Comparison of ENCODE assay signal across 8 mouse cellular contexts in genomic region chr1:157410937-157411336, GRCm38 (mm10). TPM values are rescaled to one million over a fixed set of nuclear protein-coding genes. Genes with fewer than 3 reads are reported as not detected.
DNase-seq lines count a peak whose midpoint lies in the region; ATAC-seq lines count a peak whose summit lies in the region.

No protein-coding gene starts in this region.

- WGBS in embryonic facial prominence, embryonic 15.5 days: 13% methylated on average over 8 of the region's 8 CpGs
- WGBS in liver, embryonic 12.5 days (ENCODE audit: insufficient replicate concordance): 8% methylated on average over 8 of the region's 8 CpGs

- no peak overlapping the region for H3K9ac ChIP-seq in embryonic facial prominence, embryonic 15.5 days
- H3K9ac ChIP-seq in liver, embryonic 12.5 days: peak overlapping the region; percentile 86; the same call in 1 of the 2 replicates

- H3K9me3 ChIP-seq in erythroblast, embryonic 14.5 days (ENCODE audit: control insufficient read depth, low read length): no peaks in the 10 kb centered on the region
- no peaks in the 10 kb centered on the region for H3K9me3 ChIP-seq in embryonic facial prominence, embryonic 15.5 days (replicated peaks)
- no peaks in the 10 kb centered on the region for H3K9me3 ChIP-seq in liver, embryonic 12.5 days (replicated peaks)

- H3K4me3 ChIP-seq in erythroblast, embryonic 14.5 days (replicated peaks): peak overlapping the region; percentile 80
- H3K4me3 ChIP-seq in embryonic facial prominence, embryonic 15.5 days (replicated peaks): peak overlapping the region; percentile 93
- peak overlapping the region; percentile 82 for H3K4me3 ChIP-seq in liver, embryonic 12.5 days

- peaks cover 24% of the 10 kb centered on the region for H3K4me1 ChIP-seq in erythroblast, embryonic 14.5 days (ENCODE audit: control insufficient read depth)
- H3K4me1 ChIP-seq in embryonic facial prominence, embryonic 15.5 days: no peaks in the 10 kb centered on the region
- H3K4me1 ChIP-seq in liver, embryonic 12.5 days: peaks cover 18% of the 10 kb centered on the region

- no peaks in the 10 kb centered on the region for H3K36me3 ChIP-seq in erythroblast, embryonic 14.5 days (ENCODE audit: control insufficient read depth)
- no peaks in the 10 kb centered on the region for H3K36me3 ChIP-seq in embryonic facial prominence, embryonic 15.5 days
- no peaks in the 10 kb centered on the region for H3K36me3 ChIP-seq in liver, embryonic 12.5 days

- ATAC-seq in erythroblast, adult 5-6 weeks (replicated peaks; ENCODE audit: low FRiP score, poor library complexity, severe bottlenecking): no peak
- no peak for ATAC-seq in embryonic facial prominence, embryonic 15.5 days (ENCODE audit: insufficient number of reproducible peaks, low FRiP score, low TSS enrichment, low read depth)
- ATAC-seq in liver, embryonic 12.5 days: no peak
- no peak for ATAC-seq in megakaryocyte progenitor cell, adult 5-6 weeks (replicated peaks; ENCODE audit: poor library complexity)

- peaks cover 24% of the 10 kb centered on the region for H3K27me3 ChIP-seq in erythroblast, embryonic 14.5 days (ENCODE audit: control insufficient read depth)
- no peaks in the 10 kb centered on the region for H3K27me3 ChIP-seq in embryonic facial prominence, embryonic 15.5 days
- peaks cover 9% of the 10 kb centered on the region; the same call in 1 of the 2 replicates for H3K27me3 ChIP-seq in liver, embryonic 12.5 days (replicated peaks)

- peak overlapping the region; percentile 82 for H3K4me2 ChIP-seq in embryonic facial prominence, embryonic 15.5 days (replicated peaks)
- peak overlapping the region; percentile 97 for H3K4me2 ChIP-seq in liver, embryonic 12.5 days

- no peak overlapping the region for H3K27ac ChIP-seq in embryonic facial prominence, embryonic 15.5 days (replicated peaks)
- H3K27ac ChIP-seq in liver, embryonic 12.5 days: no peak overlapping the region

- peak; percentile 24 for DNase-seq in 3134 (ENCODE audit: extremely low read depth, insufficient read length, low spot score)
- DNase-seq in urinary bladder, postnatal 10 days (ENCODE audit: low spot score): no peak
- no peak for DNase-seq in thymus, postnatal 25 days

RNA-seq across cellular contexts. Expression of gene Rasal2, which starts 1.5 kb away (rescaled TPM):
- 0.01 TPM in 1 of 2 replicates, not detected in the other for polyA plus RNA-seq in erythroblast, embryonic 14.5 days (2012)
- total RNA-seq in erythroblast, adult 5-6 weeks (2015; ENCODE audit: low replicate concordance): under 0.01 and 0.63 TPM in 2 replicates
- 0.14 and 0.85 TPM in 2 replicates for total RNA-seq in erythroblast, adult 5-6 weeks (2017; ENCODE audit: low replicate concordance)
- 16.8 and 17.1 TPM in 2 replicates for polyA plus RNA-seq in embryonic facial prominence, embryonic 15.5 days (2015; fragmentation: Nextera tagmentation; extraction: Ambion mirVana)
- polyA plus RNA-seq in liver, embryonic 12.5 days (2016; fragmentation: Nextera tagmentation; extraction: Ambion mirVana): 3.4 and 3.8 TPM in 2 replicates
- 1.3 and 3.2 TPM in 2 replicates for total RNA-seq in megakaryocyte progenitor cell, adult 5-6 weeks (2015)
- 1.7 and 2.0 TPM in 2 replicates for total RNA-seq in megakaryocyte progenitor cell, adult 5-6 weeks (2017)

RNA-seq across cellular contexts. Expression of gene Cryzl2, which starts 47.4 kb away (rescaled TPM):
- 0.15 and 0.18 TPM in 2 replicates for polyA plus RNA-seq in erythroblast, embryonic 14.5 days (2012)
- 2.1 and 7.7 TPM in 2 replicates for total RNA-seq in erythroblast, adult 5-6 weeks (2015; ENCODE audit: low replicate concordance)
- 0.98 and 3.6 TPM in 2 replicates for total RNA-seq in erythroblast, adult 5-6 weeks (2017; ENCODE audit: low replicate concordance)
- polyA plus RNA-seq in embryonic facial prominence, embryonic 15.5 days (2015; fragmentation: Nextera tagmentation; extraction: Ambion mirVana): 14.1 and 14.2 TPM in 2 replicates
- polyA plus RNA-seq in liver, embryonic 12.5 days (2016; fragmentation: Nextera tagmentation; extraction: Ambion mirVana): 6.8 and 7.0 TPM in 2 replicates
- total RNA-seq in megakaryocyte progenitor cell, adult 5-6 weeks (2015): 27.4 and 29.2 TPM in 2 replicates
- 12.2 and 18.6 TPM in 2 replicates for total RNA-seq in megakaryocyte progenitor cell, adult 5-6 weeks (2017)
